Mouse (Mus musculus): ENCODE data around the gene Snrnp70.

DNA sequence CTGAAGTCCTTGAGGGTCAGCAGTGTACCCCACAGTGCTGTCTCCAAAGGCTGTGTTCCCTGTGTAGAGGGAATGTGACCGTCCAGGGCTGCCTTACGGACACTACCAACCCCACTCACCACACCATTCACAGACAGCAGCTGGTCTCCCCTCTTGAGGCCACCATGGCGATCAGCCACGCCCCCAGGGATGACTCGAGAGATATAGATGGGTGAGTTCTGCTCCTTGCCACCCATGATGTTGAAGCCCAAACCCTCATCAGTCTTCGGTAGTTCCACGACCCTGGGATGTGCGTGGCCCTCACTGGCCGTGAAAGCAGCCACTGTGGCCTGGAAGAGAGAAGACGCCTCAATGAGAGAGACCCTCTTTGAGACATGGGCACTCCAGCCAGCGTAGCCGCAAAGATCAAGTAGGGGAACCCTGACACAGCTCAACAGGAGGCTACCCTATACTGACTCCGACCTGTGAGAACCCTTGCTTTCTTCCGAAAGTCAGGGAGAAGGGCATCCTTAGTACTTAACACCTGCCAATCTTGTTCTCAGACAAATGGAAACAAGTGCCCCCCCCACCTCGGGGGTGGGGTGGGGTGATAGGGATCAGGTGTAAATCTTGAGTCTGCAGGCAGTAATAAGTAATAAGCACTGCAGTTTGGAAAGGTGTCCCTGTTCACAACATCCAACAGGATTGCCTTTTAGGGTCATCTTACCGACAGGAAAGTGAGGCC, 26.4 kb downstream of the Snrnp70 start:
- TF ChIP-seq CTCF (conservative IDR thresholded peaks at IDR 0.05; ENCODE audit: low read length) (no peak), POU5F1 (IDR thresholded peaks at IDR 0.05; ENCODE audit: borderline replicate concordance, low read length) (no peak), NANOG (IDR thresholded peaks at IDR 0.05; ENCODE audit: borderline replicate concordance, low read length) (no peak)
